Mouse (Mus musculus): ENCODE results near the gene Pxk.

Pxk gene

DNA sequence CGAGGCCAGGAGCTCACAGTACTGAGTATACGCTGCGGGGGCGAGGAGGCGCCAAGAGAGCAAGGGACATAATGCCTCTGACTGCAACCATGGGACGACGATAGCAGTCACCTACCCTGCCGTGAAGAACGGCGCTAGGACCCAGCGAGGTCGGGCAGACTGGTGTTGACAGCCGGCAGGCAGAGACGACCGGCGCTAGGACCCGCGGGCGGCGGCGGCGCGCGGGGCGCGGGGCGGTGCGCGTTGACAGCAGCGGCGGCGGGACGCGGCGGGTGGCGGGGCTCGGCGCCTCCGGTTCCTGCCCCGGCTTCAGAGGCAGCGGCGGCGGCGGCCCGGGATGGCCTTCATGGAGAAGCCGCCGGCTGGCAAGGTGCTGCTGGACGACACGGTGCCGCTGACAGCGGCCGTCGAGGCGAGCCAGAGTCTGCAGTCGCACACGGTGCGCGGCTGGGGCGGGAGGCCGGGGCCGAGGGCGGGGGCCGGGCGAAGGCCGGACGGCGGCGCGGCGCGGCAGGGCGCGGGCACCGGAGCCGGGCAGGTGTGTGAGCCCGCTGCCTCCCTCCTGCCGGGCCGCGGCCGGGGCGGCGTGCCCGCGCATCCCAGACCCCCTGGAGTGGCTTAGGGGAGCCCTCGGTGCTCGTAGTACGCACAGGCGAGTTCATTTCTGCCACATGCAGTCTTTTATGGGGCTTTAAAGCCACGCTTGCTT, at the start of gene Pxk:
TSS of gene Pxk (plus strand) at position 234 of the 709 bp plus-strand sequence.
- peak; percentile 93 to 97 for DNase-seq (ENCODE audit: inconsistent age in 2 of 2, low spot score in 1 of 2)

DNA sequence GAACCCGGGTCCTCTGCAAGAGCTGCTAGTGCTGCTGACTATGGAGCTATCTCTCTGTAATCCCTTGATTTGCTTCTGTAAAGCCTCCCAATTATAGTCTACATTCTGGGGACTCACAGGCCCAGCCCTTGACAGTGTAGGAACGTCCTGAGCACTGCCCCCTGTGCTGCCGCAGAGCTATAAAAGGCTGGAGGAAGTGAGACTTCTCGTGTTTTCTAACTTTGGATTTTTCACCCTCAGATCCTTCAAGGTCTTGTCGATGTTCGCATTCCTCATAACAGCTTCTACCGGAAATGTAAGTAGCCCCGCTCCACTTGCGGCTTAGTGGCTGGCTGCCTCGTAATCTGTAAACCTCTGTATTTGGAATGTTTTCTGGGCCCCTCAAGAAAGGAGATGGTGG, 48.7 kb upstream of the Pxk start:
- DNase-seq (ENCODE audit: inconsistent age in 2 of 2, low spot score in 1 of 2): no peak

- DNase-seq (ENCODE audit: inconsistent age in 2 of 2, low spot score in 1 of 2): no peak
These were observed 46.1 kb upstream of the Pxk start for GRCm38 (mm10) chr14:8051869-8052268.

DNA sequence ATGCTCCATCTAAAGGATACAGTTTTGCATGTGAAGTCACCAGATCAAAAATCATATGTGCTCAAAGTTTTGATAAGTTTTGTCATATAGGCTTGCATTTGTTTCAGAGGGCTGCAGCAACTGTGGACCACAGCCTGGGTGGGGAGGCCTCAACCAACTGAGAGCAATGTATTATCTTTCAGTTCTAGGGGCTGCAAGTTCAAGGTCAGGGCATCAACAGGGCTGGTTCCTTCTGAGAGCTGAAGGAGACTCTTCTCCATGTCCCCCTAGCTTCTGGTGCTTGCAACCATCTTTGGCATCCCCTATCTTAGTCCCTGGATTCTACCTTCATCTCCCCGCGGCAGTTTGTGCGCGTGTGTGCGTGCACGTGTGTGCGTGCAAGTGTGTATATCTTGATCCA, 45.4 kb upstream of the Pxk start:
- DNase-seq (ENCODE audit: inconsistent age in 2 of 2, low spot score in 1 of 2): no peak

DNA sequence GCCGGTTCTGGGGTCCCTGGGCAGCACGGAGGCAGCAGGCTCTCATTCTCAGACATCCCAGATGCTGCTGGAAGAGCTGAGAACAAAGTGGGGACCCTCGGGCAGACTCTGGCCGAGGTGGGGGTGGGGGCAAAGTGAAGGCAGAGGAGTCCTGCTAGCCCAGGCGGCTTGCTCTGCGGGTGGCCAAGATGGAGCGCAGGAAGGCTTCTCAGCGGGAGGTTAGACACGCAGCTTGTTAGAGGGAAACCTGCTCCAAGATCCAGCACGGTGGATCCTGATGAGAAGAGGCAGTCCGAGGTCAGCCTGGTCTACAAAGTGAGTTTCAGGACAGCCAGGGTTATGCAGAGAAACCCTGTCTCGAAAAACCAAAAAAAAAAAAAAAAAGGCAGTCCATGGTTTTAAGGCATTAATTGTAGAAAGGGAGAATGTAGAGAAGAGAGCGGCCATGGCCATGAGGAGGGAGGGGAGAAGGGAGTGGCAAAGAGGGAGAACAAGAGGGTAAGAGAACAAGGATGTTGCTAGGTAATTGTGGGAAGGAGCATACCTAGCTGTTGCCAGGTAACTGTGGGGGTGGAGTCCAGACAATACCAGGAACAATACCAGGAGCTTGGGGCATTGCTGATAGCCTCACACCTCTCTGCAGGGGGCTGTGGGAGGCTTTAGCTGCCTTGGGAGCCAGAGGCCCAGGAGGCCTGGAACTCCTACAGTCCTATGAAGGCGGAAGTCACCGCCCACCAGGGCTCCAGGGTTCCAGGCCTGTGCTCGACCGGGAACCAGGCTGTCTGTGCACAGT, 43.5 kb upstream of the Pxk start:
- DNase-seq (ENCODE audit: inconsistent age in 2 of 2, low spot score in 1 of 2): no peak

DNA sequence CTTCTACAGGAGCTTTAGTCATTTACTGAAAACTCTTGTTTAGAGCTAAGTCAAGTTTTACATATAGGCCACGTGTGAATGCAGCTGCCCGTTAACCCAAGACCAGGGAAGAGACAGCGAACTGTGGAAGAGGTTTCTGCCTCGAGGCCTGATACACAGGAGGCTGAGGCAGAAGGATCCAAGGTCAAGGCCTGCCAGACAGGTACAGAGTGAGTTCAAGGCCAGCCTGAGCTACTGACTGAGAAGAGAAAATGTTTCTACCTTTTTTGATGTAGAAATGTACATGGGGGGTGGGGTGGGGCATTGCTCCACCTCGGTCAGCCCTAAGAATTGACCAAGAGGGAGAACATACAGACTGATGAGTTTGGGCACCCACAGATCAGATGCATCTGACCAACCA, 41.9 kb upstream of the Pxk start:
- DNase-seq (ENCODE audit: inconsistent age in 2 of 2, low spot score in 1 of 2): no peak

DNA sequence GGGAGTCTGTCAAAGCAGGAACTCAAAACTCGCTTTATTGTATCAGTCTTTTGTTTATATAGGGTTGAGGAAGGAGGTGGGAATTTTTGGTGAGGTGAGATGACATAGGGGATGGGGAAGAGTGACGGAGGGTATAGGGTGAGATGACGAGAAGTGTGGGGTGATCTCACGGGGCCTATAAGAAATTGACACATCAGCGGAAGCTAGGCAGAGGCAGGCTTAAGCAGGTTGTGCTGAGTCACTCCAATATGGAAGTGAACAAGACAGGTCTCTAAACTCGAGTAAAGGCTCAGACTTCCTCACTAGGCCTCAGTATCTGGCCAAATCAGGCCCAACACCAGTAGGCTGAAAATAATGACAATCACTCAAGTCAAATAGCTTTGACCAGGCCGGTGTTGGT, 38.1 kb upstream of the Pxk start:
- no peak for DNase-seq (ENCODE audit: inconsistent age in 2 of 2, low spot score in 1 of 2)

DNA sequence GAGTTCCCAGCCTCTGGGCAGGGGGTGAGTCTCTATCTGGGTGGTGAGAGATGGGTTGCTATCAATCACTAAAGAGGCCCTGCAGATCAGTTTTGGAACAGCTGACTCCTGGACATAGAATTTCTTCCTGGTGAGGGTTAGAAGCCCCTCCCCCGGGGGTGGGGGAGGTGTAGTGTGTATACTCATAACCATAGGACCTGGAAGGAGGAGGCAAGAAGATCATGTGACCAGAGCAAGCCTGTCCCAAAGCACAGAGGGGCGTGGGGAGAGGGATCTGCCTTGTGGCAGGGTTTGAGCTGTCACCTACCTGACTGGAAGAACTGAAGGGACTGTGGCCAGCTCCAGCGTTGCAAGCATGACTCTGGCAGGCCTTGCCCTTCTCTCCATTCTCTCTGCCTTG, 35.9 kb upstream of the Pxk start:
- DNase-seq (ENCODE audit: inconsistent age in 2 of 2, low spot score in 1 of 2): no peak

GRCm38 (mm10) chr14:8062537-8063301, 35.3 kb upstream of the Pxk start:
- DNase-seq (ENCODE audit: inconsistent age in 2 of 2, low spot score in 1 of 2): no peak

- peak in 1 of 2 experiments; percentile 44 for DNase-seq (ENCODE audit: inconsistent age in 2 of 2, low spot score in 1 of 2)
These were observed 33.9 kb upstream of the Pxk start for GRCm38 (mm10) chr14:8063835-8064785.

DNA sequence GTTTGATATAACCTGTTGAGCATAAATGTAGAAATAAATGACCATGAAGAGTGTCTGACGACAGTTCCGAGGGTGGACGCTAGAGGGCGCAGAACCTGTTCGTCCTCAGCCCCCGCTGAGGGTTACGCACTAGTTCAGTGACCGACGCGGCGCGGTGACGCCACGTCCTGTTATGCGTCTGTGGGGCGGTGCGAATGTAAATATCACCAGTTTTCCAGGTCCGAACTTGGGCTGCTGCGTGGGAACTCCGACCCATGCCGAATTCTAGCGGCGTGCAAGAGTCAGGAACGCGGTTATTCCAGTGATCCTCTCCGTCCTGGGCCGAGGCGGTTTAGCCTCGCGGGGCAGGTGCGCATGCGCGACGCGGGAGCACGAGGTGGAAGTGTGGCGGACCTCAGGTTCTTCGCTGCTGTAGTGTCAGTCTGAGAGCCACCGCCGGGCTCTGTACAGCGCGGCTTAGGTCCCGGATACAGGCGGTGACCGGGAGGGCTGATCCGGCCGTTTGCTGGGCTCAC, 17.8 kb upstream of the Pxk start, which contains the start of gene Rpp14:
TSS of gene Rpp14 (plus strand) at position 203 of the 515 bp plus-strand sequence.
- peak; percentile 95 to 99 for DNase-seq (ENCODE audit: inconsistent age in 2 of 2, low spot score in 1 of 2)

DNA sequence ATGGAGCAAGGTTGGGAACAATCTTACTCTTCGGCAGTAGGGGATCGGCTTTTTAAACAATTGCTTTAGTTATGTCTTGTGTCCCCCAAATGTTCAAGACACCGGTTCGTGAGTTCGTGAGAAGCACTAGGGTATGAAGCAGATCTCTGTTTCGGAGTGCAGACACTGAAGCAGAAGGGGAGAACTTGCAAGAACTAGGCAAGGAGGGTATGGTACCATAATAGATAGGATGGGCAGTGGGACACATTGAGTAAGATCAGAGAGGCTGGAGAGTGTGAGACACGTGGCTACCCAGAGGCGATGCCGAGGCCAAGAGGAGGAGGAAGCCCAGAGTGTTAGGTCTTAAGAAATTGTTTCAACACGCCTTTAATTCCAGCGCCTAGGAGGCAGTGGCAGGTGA, 17.3 kb upstream of the Pxk start:
- DNase-seq (ENCODE audit: inconsistent age in 2 of 2, low spot score in 1 of 2): peak; percentile 32 to 79

DNA sequence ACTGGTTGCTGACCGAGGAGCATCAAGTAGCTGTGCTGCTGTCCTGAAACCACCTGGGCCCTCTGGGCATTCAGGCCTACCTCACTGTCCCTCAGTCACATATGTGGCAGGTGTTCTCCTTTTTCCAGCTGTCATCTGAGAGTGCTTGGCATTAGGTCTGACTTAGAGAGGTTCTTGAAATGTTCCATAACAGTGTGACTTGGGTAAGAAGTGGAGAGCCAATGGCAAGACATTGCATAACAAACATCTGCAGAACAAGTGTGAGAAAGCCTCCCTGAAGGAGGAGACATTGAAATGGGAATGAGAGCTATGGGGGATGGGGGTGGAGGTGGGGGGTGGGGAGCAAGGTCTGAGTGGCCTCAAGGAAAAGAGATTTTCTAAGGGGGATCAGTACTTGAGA, 15.1 kb upstream of the Pxk start:
- no peak for DNase-seq (ENCODE audit: inconsistent age in 2 of 2, low spot score in 1 of 2)

- no peak for DNase-seq (ENCODE audit: inconsistent age in 2 of 2, low spot score in 1 of 2)
These were observed 9.0 kb upstream of the Pxk start for GRCm38 (mm10) chr14:8089016-8089415.

DNA sequence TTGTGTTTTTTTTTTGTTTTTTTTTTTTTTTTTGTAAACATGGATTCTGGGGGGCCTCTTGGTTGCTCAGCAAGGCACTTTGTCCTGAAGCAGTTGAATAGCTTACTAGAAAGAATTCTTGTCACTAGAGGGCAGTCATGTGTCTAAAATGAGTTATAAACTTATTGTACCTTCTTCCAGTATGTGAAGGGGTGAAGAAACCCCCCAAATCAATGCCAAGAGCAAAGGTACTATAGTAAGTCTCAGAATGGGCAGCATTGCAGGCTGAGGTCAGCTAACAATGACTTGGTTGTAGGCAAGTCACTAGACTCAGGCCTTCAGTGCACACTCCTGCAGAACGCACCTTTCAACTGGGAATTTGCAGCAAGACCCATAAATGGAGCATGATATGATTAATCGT, 5.4 kb upstream of the Pxk start:
- peak in 1 of 2 experiments; percentile 64 for DNase-seq (ENCODE audit: inconsistent age in 2 of 2, low spot score in 1 of 2)

DNA sequence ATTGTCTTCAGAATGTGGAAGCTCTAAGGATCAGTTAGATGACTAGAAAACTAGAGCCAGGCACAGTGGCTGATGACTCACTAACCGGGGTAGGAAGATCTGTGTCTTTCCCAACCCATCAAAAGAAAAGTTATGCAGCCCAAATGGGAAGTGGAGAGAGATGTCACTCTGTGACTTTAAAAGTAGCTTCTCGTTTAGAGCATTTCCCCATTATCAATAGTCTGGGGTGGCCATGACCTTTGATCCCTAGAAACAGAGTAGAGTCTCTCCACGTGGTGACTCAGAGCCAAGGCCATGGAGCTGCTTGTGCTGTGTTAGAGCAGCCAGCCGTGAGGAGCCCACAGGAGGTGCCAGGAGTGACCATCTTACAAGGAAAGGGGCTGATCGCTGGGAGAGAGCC, 4.6 kb upstream of the Pxk start:
- DNase-seq (ENCODE audit: inconsistent age in 2 of 2, low spot score in 1 of 2): peak; percentile 84 to 93

DNA sequence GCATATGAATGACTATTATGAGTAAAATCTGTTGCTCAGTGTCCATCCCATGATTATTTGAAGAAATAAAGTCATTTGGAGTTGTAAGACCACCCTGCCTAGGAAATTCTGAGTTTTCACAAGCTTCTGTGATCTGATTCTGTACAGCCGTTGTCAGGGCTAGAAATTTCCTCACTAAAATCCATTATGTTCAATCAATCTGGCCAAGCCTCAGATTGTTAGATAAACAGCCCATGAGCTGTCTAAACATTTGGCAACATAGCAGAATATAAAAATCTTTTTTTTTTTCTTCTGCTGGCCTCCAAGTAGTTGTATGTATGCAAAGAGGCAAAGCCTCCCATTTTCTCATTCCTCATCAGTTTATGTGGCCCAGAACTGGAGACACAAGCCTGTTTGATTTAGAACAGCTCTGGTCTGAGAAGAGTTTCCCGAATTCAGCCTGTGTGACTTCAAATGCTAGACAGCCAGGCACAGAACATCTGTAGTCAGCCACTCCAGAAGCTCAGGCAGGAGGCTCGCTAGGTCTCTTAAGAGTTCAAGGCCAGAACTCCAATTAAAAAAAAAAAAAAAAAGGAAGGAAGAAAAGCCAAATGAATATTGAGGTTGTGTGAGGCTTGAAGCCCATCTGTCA, 3.0 kb upstream of the Pxk start:
- peak in 1 of 2 experiments; percentile 36 for DNase-seq (ENCODE audit: inconsistent age in 2 of 2, low spot score in 1 of 2)

DNA sequence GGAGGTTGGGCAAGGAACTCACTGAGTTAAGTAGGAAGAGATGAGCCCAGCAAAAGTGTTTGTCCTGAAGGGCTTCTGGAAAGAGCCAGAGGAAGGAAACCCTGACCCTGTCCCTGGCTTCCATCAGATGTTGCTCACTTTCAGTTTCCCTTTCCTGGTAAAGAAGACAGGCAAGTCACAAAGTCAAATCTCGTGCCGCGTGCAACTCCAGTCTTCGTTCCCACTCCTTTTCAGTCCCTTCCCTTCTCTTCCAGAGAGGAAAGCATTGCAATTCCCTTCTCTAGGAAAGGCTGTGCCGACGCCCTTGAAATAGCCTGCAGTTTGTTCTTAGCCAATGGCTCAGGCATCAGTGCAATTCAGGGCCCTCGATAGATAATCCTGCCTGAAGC, 2.5 kb upstream of the Pxk start:
- DNase-seq (ENCODE audit: inconsistent age in 2 of 2, low spot score in 1 of 2): peak; percentile 59 to 88

DNA sequence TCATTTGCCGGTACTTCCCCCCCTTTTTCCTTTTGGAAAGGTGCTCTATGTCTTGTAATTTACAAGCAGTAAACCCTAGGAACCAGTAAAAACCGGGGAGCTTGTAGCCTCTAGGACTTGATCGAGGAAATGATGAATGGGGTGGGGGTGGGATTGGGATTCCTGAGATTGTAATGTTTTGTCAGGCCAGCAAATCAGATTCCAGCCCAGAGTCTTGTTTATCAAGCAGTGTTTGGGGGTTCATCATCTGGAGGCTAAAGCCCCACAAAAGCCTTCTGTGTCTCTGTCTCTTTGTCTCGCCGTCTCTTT, 630 bp downstream of the Pxk start:
- no peak for DNase-seq (ENCODE audit: inconsistent age in 2 of 2, low spot score in 1 of 2)

DNA sequence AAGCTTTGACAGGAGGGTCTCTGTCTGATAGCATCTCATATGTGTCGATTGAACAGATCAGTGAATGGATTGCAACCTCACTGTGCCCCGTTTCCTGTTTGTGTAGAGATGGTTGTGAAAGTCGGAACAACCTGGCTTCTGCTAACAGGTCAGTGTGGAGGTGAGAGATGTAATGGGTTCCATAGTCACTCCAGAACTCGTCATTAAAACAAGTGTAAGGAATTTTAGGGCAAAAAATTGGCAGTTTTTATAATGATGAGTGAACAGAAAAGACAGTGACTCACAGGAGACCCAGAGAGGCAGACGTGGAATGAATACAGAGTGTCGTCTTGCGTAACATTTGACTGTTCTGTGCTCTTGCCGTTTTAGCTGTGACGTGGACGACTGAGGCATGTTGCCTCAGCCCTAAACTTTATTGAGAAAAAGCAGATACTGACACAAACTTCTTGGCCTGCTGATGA, 1.6 kb downstream of the Pxk start:
- DNase-seq (ENCODE audit: inconsistent age in 2 of 2, low spot score in 1 of 2): peak; percentile 63 to 82

Data from adrenal gland, adult (tissue).